Mouse (Mus musculus) sigmoid colon, adult 10 weeks (tissue): Measurements from ENCODE around the gene Vmn1r232. TPM values are rescaled to one million over a fixed set of nuclear protein-coding genes. Genes with fewer than 3 reads are reported as not detected.

Experiments used
- polyA plus RNA-seq: library from polyadenylated mRNA; stranded (reverse); fragments of 350-450 nt; fragmentation: Illumina TruSeq; extraction: RNeasy Lipid Tissue Mini Kit (QIAGEN cat#74804); gene quantifications from one replicate; pipeline ENCODE4 v1.2.3, GENCODE M21; 2014; ENCODE audit warnings: low read depth, low replicate concordance

The Vmn1r232 gene
- polyA plus RNA-seq, result not detected

GRCm38 (mm10) chr17:20919614-20920013 is at the start of gene Vmn1r232:
Gene Vmn1r232, minus strand, starts transcription at chr17:20919714.

GRCm38 (mm10) chr17:20944985-20945891 is 25.7 kb upstream of the Vmn1r232 start, which contains the start of gene Ppp2r1a:
Gene Ppp2r1a, plus strand, starts transcription at chr17:20945311.

GRCm38 (mm10) chr17:20904991-20905390 is 14.5 kb downstream of the Vmn1r232 start, which contains the start of gene Vmn1r231:
Gene Vmn1r231, minus strand, starts transcription at chr17:20905091.

Other genes starting within 250 kb of the Vmn1r232 start
- not detected for gene Vmn1r226, start 236.9 kb downstream of the Vmn1r232 start, polyA plus RNA-seq
- gene Vmn1r227, start 189.9 kb downstream of the Vmn1r232 start, polyA plus RNA-seq, result not detected
- gene Vmn1r228, start 133.6 kb downstream of the Vmn1r232 start, polyA plus RNA-seq, result not detected
- not detected for gene Vmn1r229, start 108.2 kb downstream of the Vmn1r232 start, polyA plus RNA-seq
- gene Vmn1r230, start 79.3 kb downstream of the Vmn1r232 start, polyA plus RNA-seq, result not detected
- not detected for gene Vmn1r231, start 14.6 kb downstream of the Vmn1r232 start, polyA plus RNA-seq
- 39.1 TPM for gene Ppp2r1a, start 25.6 kb upstream of the Vmn1r232 start, polyA plus RNA-seq
- not detected for gene Vmn1r233, start 76.8 kb upstream of the Vmn1r232 start, polyA plus RNA-seq
- gene Zfp160, start 89.2 kb upstream of the Vmn1r232 start, polyA plus RNA-seq, result 78.2 TPM